Mouse (Mus musculus): Measurements from ENCODE around the gene Rps23.
A peak's percentile ranks its signal among the peaks of the same experiment; 100 is the strongest.
"Not testable (repeated sequence)": the region's sequence is repeated elsewhere in the genome, so short reads cannot be mapped to it uniquely, and the experiment has no call there.

Gene Rps23

DNA sequence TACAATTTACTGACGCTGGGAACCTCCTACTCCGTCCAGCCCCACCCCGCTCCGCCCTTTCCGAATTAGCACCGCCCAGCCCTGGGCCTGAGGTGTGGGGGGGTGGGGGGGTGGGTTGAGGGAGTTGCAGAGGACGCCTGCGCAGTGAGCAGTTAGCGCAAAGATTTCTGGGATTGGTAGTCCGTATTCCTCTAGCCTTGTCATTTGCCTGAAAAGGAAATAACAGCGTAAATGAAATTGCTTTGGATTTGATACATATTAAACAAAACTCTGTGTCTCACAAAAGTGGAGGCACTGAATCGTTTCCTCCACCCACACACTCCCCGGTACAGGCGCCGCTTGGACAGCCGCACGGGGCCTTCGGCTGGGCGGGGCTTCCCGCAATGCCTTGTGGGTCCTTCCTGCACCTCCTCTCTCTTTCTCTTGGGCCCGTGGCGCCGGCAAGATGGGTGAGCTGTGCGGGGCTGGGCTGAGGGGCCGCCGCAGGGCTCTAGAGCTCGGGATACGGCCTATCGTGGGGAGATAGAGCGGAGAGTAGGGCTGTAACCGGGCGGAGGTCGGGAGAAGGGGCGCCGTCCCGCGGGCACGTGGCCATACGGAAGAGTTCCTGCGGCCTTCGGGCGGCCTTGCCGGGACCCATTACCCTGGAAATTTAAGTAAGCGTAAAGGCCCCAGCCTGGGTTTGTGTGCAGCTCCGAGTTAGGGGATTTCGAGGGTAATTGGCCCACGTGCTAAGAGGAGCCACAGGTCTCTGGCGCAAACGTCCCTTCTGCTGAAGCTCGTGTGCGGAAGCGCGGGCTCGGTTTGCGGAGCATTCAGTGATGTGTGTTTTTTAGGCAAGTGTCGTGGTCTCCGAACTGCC, at the start of gene Rps23:
Gene Rps23 (plus strand): TSS at position 208 of the 862 bp plus-strand sequence.
- DNase-seq (ENCODE audit: extremely low spot score) = peak; percentile 94

GRCm38 (mm10) chr13:90881727-90882429, 40.9 kb upstream of the Rps23 start:
- no peak for DNase-seq (ENCODE audit: extremely low spot score)

DNA sequence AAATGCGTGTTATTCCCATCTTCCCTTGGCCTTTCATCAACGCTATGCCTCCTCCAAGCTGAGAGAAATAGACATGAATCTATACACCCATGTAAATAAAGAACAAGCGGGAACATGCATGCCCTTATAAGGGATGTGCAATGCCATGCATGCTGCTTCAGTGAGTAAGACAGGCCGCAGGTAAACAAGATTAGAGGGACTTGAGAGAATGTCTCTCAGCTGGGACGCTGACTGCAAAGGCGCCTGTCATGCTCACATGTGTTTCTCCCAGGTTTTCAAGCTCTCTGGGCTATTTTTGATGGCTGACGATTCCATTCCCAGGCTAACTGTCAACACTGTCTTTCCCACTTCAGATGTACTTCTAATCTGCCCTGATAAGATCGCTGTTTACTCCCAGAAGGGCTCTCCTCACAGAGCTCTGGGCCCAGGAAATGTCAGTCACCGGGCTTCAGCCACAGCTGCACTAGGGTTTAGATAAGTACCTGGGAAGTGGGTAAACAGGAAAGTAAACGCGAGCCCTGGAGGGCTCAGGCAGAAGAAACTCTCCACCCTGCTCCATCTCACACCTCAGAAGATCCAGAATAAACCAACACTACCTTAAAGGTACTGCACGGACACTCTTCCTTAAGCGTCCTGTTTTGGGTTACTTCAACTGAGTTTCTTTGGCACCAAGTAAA, 36.8 kb upstream of the Rps23 start:
- peak; percentile 10 for DNase-seq (ENCODE audit: extremely low spot score)

- peak; percentile 80 for DNase-seq (ENCODE audit: extremely low spot score)
These were observed 36.2 kb upstream of the Rps23 start for GRCm38 (mm10) chr13:90886568-90886983.

DNA sequence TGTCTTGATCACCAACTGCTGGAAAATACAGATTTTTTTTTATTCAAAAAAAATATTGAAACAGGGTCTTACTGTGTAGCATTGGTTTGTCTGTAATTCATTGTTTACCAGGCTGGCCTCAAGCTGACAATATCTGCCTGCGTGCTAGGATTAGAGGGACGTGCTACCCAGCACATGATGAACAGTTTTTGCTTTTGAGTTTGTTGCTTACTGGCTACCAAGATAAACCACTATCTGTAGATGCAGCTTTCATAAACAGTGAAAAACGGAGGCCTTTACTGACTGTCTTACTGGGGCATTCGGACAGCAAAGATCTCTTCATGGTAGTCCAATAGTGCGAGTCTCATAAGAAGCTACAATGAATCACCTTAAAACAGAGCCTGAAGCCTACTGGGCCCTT, 32.6 kb upstream of the Rps23 start:
- no peak for DNase-seq (ENCODE audit: extremely low spot score)

DNA sequence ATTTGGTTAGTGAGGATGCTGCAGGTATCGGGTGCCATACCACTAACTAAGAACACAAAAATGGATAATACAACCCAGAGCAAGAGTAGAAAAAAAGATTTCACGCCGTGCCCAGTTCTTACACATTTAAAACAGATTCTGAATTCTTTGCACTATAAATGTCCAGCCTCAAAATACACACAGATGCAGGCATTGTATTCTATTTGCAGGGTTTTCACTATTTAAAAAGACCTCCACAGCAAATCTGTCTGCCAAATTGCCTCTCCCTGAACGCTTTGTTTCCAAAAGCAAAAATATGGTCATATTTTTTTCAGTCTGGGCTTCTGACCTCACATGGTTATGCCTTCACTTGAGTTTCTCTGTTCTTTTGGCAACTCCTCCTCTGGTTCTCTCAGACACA, 27.9 kb upstream of the Rps23 start:
- DNase-seq (ENCODE audit: extremely low spot score) = no peak

DNA sequence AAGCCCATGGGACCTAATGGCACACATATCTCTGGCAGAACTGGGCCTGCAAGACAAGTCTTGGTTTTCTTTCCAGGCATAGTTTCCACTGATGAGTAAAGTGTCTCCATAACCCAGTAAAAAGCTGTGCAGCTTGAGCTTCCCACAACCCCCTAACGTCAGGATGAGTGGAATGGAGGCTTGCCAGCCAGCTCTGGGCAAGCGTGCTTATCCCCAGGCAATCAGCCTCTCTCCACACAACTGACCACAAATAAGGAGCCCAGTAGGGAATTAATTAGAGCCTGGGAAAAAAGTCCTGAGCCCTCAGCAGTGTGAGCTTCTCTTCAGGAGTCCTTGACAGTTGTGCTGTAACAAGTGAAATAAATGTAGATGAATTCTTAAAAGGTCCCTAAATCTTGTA, 26.7 kb upstream of the Rps23 start:
- no peak for DNase-seq (ENCODE audit: extremely low spot score)

GRCm38 (mm10) chr13:90896821-90897220, 25.9 kb upstream of the Rps23 start:
- DNase-seq (ENCODE audit: extremely low spot score) = no peak

DNA sequence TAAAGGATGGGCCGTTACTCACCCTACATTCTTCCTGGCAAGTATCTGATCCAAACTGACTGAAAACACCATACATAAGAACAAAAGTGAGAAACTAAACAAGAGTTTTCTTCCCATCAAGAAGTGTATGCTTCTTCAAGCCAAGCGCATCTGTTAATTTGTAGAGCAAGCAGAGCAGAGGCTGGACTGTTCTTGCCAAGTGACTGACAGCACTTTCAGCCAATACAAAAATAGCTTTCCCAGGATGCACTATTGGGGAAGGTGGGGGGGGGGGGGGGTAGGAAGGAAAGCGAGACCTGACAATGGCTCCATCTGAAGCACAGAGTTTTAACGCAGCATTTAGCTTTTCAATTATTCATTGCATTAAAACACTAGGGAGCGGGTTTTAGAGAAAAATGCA, 17.6 kb upstream of the Rps23 start, which contains the start of gene Atp6ap1l:
Gene Atp6ap1l (minus strand): TSS at position 180 of the 400 bp plus-strand sequence.
- no peak for DNase-seq (ENCODE audit: extremely low spot score)

DNA sequence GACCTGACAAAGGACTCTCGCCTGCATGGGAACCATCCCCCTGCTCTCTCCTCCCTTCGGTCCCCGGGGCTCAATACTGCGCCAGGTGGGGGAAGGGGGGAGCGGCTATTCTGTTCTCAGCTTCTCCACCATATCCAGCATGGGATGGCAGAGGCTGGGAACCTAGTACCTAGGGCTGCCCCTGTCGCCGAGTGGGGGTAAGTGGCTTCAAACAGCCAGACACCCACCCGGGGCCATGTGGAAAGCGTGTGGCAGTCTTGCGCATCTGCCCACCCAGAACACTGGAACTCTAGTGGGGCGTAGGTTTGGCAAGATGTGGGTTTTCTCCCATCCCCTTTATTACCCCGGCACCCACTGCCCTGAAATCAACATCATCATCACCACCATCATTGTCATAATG, 15.4 kb upstream of the Rps23 start:
- DNase-seq (ENCODE audit: extremely low spot score) = no peak

- DNase-seq (ENCODE audit: extremely low spot score) = no peak
These were observed 9.7 kb upstream of the Rps23 start for GRCm38 (mm10) chr13:90912760-90913674.

DNA sequence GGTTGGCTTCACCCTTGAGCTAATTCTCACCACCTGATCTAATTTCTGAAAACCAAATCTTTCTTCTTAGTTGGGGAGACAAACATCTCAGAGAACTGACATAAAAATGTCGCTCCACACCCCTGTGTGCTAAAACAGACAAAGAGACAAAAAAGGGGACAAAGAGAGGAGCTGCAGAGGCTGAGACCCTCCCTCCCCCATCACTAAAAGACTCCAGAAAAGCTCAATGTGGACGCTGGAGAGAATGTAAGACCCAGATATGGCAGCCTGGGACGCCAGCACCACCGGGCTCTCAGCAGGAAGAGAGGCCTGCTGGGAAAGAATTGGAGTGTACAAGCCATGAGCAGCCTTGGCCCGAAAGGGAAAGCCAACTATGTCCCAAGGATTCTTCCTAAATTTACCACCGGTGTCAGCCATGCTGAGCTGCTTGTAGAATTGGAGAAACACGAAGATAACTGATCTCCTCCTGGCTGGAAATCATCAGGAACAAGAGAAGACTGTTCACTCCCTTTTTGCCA, 9.0 kb upstream of the Rps23 start:
- DNase-seq (ENCODE audit: extremely low spot score) = no peak

DNA sequence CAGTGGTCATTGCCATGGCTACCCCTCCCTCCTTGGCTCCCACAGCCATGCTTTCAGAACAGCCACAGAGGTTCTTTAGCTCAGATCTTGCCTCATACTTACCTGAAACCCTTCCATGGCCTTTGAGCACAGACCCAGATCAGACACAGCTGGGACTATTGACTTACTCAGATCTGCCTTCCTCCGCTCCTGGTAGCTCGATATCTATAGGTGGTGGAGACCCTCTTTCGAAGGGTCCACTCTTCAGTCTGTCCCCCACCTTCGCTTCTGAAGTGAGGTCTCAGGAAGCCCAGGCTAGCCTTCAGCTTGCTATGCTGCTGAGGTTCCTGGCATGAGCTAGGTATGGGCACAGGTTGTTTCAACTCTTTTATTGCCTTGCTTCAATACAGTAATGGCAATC, 8.0 kb upstream of the Rps23 start:
- no peak for DNase-seq (ENCODE audit: extremely low spot score)

DNA sequence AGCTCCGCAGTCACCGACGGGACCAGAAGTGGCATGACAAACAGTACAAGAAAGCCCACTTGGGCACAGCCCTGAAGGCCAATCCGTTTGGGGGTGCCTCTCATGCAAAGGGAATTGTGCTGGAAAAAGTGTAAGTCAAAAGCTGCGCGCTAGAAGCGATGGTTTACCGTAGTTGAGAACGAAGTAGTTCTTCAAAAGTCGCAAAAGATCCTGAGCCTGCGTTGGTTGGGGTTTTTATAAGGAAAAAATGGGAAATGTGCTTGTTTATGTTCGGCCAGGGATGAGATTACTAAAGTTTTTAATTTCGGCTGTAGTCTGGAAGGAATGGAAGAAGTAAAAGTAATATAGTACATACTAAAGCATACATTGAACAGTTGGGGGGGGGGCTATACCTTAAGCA, 859 bp downstream of the Rps23 start:
- peak; percentile 17 for DNase-seq (ENCODE audit: extremely low spot score)

DNA sequence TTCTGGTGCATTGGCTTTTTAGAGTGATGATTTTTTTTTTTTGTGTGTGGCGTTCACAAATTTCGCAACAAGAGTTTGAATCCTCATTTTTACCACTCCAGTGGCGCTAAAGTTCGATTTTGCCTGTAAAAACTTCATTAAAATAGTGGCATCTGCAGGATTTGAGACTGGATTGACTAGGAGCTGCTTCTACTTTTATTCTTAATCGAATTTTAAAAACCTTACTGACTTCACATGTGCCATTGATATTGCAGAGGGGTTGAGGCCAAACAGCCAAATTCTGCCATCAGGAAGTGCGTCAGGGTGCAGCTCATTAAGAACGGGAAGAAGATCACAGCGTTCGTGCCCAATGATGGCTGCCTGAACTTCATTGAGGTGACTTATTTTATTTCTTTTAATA, 1.3 kb downstream of the Rps23 start:
- no peak for DNase-seq (ENCODE audit: extremely low spot score)

GRCm38 (mm10) chr13:90925191-90925590, 2.4 kb downstream of the Rps23 start:
- DNase-seq (ENCODE audit: extremely low spot score) = peak; percentile 25

DNA sequence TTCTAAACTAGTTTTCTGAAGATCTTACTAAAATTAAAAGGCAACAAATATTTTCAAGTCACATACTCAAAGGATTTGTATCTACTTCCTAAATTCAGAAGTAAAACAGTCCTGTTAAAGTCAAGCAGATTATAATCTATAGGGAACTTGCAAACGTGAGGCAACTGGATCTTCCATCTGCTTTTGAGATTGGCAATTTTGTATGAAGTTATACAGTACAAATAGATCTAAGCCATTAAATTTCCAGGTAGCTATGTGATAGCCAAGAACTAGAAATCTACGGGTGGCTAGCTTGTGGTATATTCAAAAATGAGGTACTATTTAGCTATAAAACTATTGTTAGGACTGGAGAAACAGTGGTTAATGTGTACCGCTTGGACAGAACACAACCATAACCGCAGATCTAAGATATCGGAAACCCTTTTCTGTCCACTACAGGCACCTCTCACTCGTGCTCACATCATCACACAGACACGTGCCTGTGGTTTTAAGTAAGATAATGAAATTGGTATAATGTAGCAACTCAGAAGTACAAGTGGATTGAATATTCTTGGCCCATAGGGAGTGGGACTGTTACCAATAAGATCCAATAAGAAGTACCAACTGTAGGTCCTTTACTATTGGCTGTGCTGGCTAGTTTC, 3.5 kb downstream of the Rps23 start:
- peak; percentile 22 for DNase-seq (ENCODE audit: extremely low spot score)

- DNase-seq (ENCODE audit: extremely low spot score) = peak; percentile 14
These were observed 4.3 kb downstream of the Rps23 start for GRCm38 (mm10) chr13:90926938-90927633.

DNA sequence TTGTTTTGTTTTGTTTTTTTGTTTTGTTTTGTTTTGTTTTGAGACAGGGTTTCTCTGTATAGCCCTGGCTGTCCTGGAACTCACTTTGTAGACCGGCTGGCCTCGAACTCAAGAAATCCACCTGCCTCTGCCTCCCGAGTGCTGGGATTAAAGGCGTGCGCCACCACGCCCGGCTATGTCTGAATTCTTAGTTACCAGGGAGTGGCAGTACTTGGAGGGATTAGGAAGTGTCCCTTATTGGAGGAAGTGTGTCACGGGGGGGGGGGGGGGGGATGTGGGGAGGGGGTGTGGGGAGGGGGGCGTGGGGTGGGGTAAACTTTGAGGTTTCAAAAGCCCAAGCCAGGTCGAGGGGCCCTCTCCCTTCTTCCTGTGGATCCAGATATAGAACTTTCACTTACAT, 5.5 kb downstream of the Rps23 start:
- not testable (repeated sequence) for DNase-seq (ENCODE audit: extremely low spot score)

- DNase-seq (ENCODE audit: extremely low spot score) = peak; percentile 64
These were observed 7.1 kb downstream of the Rps23 start for GRCm38 (mm10) chr13:90929847-90930246.
